Mouse (Mus musculus) hindbrain, embryonic 12.5 days (tissue): ENCODE data around the gene Myo18b. TPM values are rescaled to one million over a fixed set of nuclear protein-coding genes. Genes with fewer than 3 reads are reported as not detected.

Experiments used
- ATAC-seq: fragments of 200-750 bp; cut with Nextera tagmentation; 2 replicates; pipeline ENCODE4 v1.8.0; 2017; ENCODE audit warnings: moderate TSS enrichment; ENCODE audit not compliant: low FRiP score
- H3K27ac ChIP-seq: fragments of 300-500 bp; sonication (generic); 2 replicates; pipeline ENCODE4 v1.5.1; 2016; ENCODE audit warnings: mild to moderate bottlenecking
- H3K27me3 ChIP-seq: fragments of 300-500 bp; sonication (generic); 2 replicates; pipeline ENCODE4 v1.6.1; 2016; ENCODE audit warnings: mild to moderate bottlenecking
- H3K36me3 ChIP-seq: fragments of 300-500 bp; sonication (generic); 2 replicates; pipeline ENCODE4 v1.6.1; 2016; ENCODE audit warnings: mild to moderate bottlenecking
- H3K4me1 ChIP-seq: fragments of 300-500 bp; sonication (generic); 2 replicates; pipeline ENCODE4 v1.6.1; 2016
- H3K4me2 ChIP-seq: fragments of 300-500 bp; sonication (generic); replicated peaks from 2 replicates; pipeline ENCODE4 v1.6.1; 2016; ENCODE audit warnings: mild to moderate bottlenecking
- H3K4me3 ChIP-seq: fragments of 300-500 bp; sonication (generic); 2 replicates; pipeline ENCODE4 v1.5.1; 2016; ENCODE audit warnings: mild to moderate bottlenecking
- H3K9ac ChIP-seq: fragments of 300-500 bp; sonication (generic); 2 replicates; pipeline ENCODE4 v1.6.1; 2016; ENCODE audit warnings: mild to moderate bottlenecking, moderate library complexity
- H3K9me3 ChIP-seq: fragments of 300-500 bp; sonication (generic); replicated peaks from 2 replicates; pipeline ENCODE4 v1.6.1; 2016; ENCODE audit warnings: mild to moderate bottlenecking
- WGBS: fragments of 180-500 bp; shearing (Covaris S2); methylation state at CpG from one replicate; pipeline ENCODE4 v1.1.7; 2016; 5-methylcytosine and 5-hydroxymethylcytosine counted together
- polyA plus RNA-seq: library from polyadenylated mRNA; unstranded; fragments of >200 nt; fragmentation: Nextera tagmentation; extraction: Ambion mirVana; gene quantifications from 2 replicates; pipeline ENCODE4 v1.2.1, GENCODE M21; 2016

Gene Myo18b
- polyA plus RNA-seq, 1 experiment from 2014 or later, result 1.0 TPM

DNA sequence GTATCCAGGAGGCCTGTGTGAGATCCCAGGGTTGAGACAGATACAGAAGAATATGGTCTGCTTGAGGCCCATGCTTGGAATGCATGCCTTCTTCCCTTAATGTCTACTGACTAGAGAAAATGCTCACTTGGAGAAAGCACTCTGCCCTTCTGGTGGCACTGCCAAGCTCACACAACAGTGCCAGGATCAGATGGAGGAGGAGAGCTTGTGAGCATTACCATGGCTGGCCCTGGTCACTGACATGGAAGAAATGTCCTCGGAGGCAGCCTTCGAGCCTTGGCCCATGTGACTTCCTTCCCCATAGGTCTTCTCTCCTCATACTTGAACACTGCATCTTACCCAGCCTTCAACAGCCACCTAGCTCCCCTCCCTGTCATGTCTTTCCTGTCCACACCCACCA, 216.9 kb downstream of the Myo18b start:
- WGBS, result 91% methylated on average over 2 of the region's 2 CpGs
- no peak for ATAC-seq
- Histone ChIP-seq H3K27me3 (no peaks in the 10 kb centered on the region), H3K36me3 (no peaks in the 10 kb centered on the region), H3K27ac (no peak overlapping the region), H3K9ac (no peak overlapping the region), H3K4me2 (no peak overlapping the region), H3K9me3 (no peaks in the 10 kb centered on the region), H3K4me1 (peaks cover 10% of the 10 kb centered on the region), H3K4me3 (no peak overlapping the region)

DNA sequence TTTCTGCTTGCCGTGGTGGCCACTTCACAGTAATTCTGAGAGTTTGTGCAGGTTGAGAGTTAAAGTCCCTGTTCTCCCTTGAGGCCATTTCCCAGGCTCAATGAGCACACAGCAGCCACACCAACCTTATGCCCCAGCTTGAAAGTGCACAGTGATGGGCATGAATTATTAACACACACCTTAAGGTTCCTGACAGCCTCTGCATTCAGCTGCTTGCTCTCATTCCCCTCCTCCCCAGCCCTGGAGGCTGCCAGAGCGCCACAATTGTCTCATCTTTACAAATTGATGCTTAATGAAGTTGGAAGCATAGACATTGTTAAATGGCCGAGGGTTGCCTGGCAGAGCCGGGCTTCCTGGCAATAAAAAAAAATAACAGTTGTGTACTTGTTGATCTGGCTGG, 218.0 kb downstream of the Myo18b start:
- Histone ChIP-seq H3K9ac (no peak overlapping the region), H3K4me2 (no peak overlapping the region), H3K4me1 (peaks cover 10% of the 10 kb centered on the region), H3K27me3 (no peaks in the 10 kb centered on the region), H3K27ac (no peak overlapping the region), H3K4me3 (no peak overlapping the region), H3K36me3 (no peaks in the 10 kb centered on the region), H3K9me3 (no peaks in the 10 kb centered on the region)
- no peak for ATAC-seq
- 45% methylated on average over 4 of the region's 4 CpGs for whole genome bisulfite sequencing

DNA sequence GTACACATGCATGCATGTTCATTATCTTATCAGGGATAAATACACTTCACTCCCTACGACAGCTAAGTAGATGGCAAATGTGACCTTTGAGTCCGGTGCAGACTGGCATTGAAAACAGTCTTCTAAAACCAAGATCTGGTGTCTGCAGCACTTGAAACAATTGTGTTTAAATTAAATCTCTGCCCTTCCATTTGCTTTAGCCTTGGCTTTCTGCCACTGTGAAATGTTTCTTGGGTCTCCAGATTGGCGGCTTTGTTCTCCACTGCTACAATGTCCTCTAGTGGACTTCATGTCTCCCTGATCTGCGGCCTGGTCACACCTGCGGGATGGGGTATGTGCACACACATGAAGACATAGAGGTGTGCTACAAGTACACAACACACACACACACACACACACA, 221.4 kb downstream of the Myo18b start:
- Histone ChIP-seq H3K27me3 (no peaks in the 10 kb centered on the region), H3K9ac (no peak overlapping the region), H3K4me3 (no peak overlapping the region), H3K4me2 (no peak overlapping the region), H3K27ac (no peak overlapping the region), H3K36me3 (no peaks in the 10 kb centered on the region), H3K9me3 (no peaks in the 10 kb centered on the region), H3K4me1 (peaks cover 12% of the 10 kb centered on the region)
- 91% methylated on average over 5 of the region's 5 CpGs for WGBS
- ATAC-seq, result no peak

DNA sequence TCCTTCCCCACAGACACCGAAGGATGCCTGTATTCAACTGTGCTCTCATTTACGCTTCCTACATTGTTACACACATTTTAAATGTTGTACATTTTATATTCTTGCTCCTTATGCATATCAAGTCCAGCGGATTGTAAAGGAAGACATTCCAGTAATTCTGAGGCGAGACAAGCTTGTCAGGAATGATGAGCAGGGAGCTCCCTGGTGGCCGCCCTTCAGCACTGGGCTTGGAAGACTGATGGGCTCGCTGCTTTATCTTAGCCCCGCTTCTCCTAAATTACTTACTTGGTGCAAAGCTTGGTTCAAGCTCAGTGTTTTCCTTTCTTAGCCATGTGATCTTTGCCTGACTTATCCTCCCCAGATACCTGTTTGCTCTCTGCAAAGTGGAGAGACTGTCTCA, 223.7 kb downstream of the Myo18b start:
- Histone ChIP-seq H3K36me3 (no peaks in the 10 kb centered on the region), H3K9me3 (no peaks in the 10 kb centered on the region), H3K27me3 (no peaks in the 10 kb centered on the region), H3K4me3 (no peak overlapping the region), H3K4me2 (no peak overlapping the region), H3K4me1 (0 out of 2 replicates have a peak, but pooled peaks cover 2% of the 10 kb centered on the region), H3K9ac (no peak overlapping the region), H3K27ac (peak overlapping the region; percentile 4; the same call in 1 of the 2 replicates)
- no peak for ATAC-seq
- 47% methylated on average over 7 of the region's 7 CpGs for WGBS

DNA sequence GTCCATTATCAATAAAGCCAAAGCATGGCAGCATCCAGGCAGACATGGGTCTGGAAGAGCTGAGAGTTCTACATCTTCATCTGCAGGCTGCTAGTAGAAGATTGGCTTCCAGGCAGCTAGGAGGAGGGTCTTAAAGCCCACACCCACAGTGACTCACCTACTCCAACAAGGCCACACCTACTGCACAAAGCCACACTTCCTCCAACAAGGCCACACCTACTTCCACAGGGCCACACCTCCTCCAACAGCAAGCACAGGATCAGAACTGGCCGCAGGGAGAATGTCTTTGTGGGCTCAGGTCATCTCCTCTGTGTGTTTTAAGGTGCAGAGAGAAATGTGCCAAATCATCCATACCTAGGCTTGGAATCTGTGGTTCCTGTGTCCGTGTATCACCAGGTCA, 224.2 kb downstream of the Myo18b start:
- Histone ChIP-seq H3K4me2 (no peak overlapping the region), H3K27me3 (peaks cover 3% of the 10 kb centered on the region; the same call in 1 of the 2 replicates), H3K9me3 (no peaks in the 10 kb centered on the region), H3K9ac (no peak overlapping the region), H3K4me1 (peaks cover 3% of the 10 kb centered on the region; the same call in 1 of the 2 replicates), H3K36me3 (no peaks in the 10 kb centered on the region), H3K27ac (peak overlapping the region; percentile 4; the same call in 1 of the 2 replicates), H3K4me3 (no peak overlapping the region)
- WGBS, result 48% methylated on average over 2 of the region's 2 CpGs
- ATAC-seq, result no peak

DNA sequence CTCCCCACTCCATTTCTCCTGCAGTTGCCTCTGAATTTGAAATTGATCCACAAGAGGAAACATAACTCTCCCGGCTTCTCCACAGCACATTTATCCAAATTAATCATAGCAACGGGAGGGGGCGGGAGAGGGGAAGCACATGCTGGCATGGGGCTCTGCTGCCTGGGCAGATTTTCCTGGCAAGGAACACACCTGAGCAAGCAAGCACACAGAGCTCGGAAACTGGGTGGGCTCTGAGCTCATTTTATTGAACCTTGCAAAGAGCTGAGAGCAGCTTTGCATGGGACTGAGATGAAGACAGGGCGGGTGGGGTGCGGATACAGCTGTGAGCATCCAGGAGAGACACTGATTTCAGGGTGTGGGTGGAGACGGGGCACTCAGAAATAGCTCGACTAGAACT, 229.0 kb downstream of the Myo18b start:
- 77% methylated on average over 8 of the region's 8 CpGs for WGBS
- no peak for ATAC-seq
- Histone ChIP-seq H3K4me3 (no peak overlapping the region), H3K27me3 (peaks cover 3% of the 10 kb centered on the region; the same call in 1 of the 2 replicates), H3K27ac (no peak overlapping the region), H3K36me3 (no peaks in the 10 kb centered on the region), H3K9me3 (no peaks in the 10 kb centered on the region; the same call in 1 of the 2 replicates), H3K4me1 (peaks cover 16% of the 10 kb centered on the region), H3K9ac (no peak overlapping the region), H3K4me2 (no peak overlapping the region)

DNA sequence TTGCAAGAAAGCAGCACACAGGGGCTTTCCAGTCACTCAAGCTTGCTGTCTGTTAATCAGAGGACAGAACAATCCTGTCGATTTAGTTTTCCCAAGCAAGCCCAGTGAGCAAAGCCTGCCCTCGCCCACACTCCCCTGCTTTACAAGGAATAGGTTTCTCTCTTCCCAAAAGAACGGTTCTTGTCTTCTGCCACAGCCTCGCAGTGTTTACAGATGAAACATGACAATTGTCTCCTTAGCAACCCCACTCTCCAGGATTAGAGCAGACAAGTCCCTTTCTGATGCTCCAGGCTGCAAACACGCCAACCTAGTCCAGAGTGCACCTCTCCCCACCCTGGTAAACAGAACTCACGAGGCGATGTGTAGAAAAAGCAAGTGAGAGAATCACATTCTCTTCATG, 230.5 kb downstream of the Myo18b start:
- Histone ChIP-seq H3K36me3 (no peaks in the 10 kb centered on the region), H3K4me2 (no peak overlapping the region), H3K9ac (no peak overlapping the region), H3K27ac (no peak overlapping the region), H3K27me3 (peaks cover 3% of the 10 kb centered on the region; the same call in 1 of the 2 replicates), H3K4me3 (no peak overlapping the region), H3K9me3 (no peaks in the 10 kb centered on the region; the same call in 1 of the 2 replicates), H3K4me1 (peaks cover 16% of the 10 kb centered on the region)
- no peak for ATAC-seq
- 36% methylated on average over 7 of the region's 7 CpGs for WGBS

DNA sequence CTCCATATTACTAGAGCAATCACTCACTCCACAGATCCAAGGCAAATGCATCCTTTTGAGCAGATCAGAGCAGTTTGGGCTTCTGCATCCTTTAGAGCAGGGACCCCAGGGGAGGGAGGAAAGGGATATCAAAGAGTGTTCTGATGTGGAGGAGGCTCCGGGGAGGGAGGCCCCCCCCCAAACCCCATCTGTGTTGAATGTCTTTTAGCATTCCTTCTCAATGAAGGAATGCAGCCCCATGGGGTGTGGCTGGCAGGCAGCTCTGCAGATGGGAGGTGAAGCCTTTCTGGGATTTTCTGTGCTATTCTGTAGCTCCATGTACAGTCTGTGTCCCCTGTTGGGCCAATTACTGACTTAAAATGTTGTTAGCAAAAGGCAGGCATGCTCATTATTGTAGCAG, 232.5 kb downstream of the Myo18b start:
- Histone ChIP-seq H3K9me3 (no peaks in the 10 kb centered on the region; the same call in 1 of the 2 replicates), H3K36me3 (no peaks in the 10 kb centered on the region), H3K9ac (no peak overlapping the region), H3K27me3 (peaks cover 3% of the 10 kb centered on the region; the same call in 1 of the 2 replicates), H3K27ac (peak overlapping the region; percentile 61; the same call in 1 of the 2 replicates), H3K4me1 (peaks cover 19% of the 10 kb centered on the region), H3K4me3 (no peak overlapping the region), H3K4me2 (no peak overlapping the region)
- WGBS, result 0% methylated on average over 1 of the region's 1 CpGs
- ATAC-seq, result no peak

DNA sequence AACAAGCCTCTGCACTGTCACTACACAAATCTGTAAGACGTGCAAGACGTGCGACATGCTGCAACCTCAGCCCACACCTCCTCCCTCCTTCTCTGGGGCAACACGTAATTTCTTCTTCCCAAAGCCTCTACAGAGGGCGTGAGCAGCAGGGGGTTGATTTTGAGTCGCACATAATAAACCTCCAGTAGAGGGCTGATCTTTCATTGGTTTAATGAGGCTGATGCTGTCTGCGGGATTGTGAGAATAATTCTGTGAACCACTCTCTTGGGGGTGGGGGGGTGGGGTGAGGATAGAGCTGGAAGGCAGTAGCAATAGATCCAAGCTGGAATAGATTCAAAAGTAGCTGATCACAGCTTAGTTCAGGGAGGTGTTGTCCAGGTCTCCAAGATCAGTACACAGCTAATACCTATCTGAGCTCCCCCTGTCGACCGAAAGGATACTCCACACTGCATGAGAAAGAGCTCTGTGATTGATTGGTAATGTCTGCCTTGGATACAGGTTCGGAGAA, 235.2 kb downstream of the Myo18b start:
- Histone ChIP-seq H3K27me3 (peaks cover 2% of the 10 kb centered on the region; the same call in 1 of the 2 replicates), H3K9me3 (no peaks in the 10 kb centered on the region; the same call in 1 of the 2 replicates), H3K4me3 (no peak overlapping the region), H3K27ac (no peak overlapping the region), H3K4me1 (peaks cover 28% of the 10 kb centered on the region), H3K9ac (no peak overlapping the region), H3K4me2 (no peak overlapping the region), H3K36me3 (no peaks in the 10 kb centered on the region)
- ATAC-seq, result peak; percentile 56
- 32% methylated on average over 10 of the region's 10 CpGs for WGBS

DNA sequence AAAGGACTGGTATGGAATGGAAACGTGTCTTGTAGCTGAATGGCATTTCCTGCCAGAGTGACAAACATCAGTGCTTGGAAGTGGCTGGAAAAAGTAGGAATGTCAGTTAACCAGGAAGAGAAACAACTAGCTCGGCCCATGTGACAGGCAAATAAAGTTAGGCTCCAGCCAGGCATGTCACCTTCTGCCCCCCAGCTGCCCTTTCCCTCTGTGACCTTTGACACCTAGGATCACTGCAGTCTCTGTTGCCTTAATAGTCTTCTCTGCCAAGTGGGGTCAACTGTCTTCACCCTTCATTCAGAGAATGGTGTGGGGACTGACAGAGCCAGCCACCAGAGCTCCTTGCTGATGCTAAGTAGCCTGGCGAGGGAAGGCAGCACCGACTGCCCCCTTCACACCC, 236.9 kb downstream of the Myo18b start:
- Histone ChIP-seq H3K27me3 (peaks cover 10% of the 10 kb centered on the region; the same call in 1 of the 2 replicates), H3K4me3 (no peak overlapping the region), H3K27ac (no peak overlapping the region), H3K9ac (no peak overlapping the region), H3K9me3 (no peaks in the 10 kb centered on the region; the same call in 1 of the 2 replicates), H3K4me1 (peaks cover 36% of the 10 kb centered on the region), H3K36me3 (no peaks in the 10 kb centered on the region), H3K4me2 (no peak overlapping the region)
- ATAC-seq, result no peak
- 27% methylated on average over 4 of the region's 4 CpGs for WGBS

DNA sequence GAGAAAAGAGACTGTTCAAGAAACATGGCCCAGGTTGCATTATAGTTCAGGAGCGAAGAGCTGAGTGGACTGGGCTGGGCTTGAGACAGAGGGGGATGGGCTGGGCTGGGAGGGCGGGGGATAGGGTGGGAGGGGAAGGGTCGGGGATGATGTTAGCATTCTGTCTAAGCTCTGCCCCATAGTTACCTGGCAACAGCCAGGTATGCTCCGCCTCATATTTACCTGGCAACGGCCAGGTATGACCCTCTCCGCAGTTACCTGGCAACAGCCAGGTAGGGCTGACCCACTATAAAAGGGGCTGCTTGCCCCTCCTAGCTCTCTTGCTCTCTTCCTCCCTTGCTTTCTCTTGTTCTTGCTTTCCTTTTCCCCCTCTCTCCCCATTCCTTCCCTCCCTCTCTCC, 239.4 kb downstream of the Myo18b start:
- H3K27ac ChIP-seq, result no peak overlapping the region
- H3K9me3 ChIP-seq, result no peaks in the 10 kb centered on the region
- 4% methylated on average over 6 of the region's 6 CpGs for WGBS
- no peak for ATAC-seq
- peak overlapping the region; percentile 52; the same call in 1 of the 2 replicates for H3K4me2 ChIP-seq
- H3K36me3 ChIP-seq, result no peaks in the 10 kb centered on the region
- H3K4me3 ChIP-seq, result no peak overlapping the region
- no peak overlapping the region for H3K9ac ChIP-seq
- peaks cover 10% of the 10 kb centered on the region; the same call in 1 of the 2 replicates for H3K27me3 ChIP-seq
- H3K4me1 ChIP-seq, result peaks cover 26% of the 10 kb centered on the region

DNA sequence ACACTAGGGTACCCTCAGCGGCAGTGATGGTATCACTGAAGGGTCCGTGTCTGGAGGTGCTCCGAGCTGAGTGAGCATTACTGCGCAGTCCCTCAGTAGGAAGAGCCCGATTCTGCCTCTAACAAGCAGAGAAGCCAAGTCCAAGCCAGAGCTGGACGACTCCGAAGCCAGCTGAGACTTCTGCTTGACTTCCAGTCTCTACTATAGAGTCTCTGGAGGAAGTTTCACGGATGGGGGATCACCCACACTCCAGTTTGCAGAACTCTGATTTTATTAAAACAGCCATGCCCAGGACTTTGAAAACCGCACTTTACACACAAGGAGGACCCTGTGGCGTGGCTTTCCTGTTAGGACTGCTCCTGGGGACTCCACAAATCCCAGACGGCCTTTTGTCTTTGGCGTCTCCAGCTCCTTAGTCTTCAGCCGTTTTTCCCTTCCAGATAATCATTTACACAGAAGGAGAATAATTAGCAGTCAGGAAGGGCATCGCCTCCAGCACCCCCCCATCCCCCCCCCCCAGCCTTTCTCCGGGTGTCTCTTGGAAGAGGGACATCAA, 240.1 kb downstream of the Myo18b start:
- peak overlapping the region; percentile 30; the same call in 1 of the 2 replicates for H3K27ac ChIP-seq
- no peaks in the 10 kb centered on the region for H3K36me3 ChIP-seq
- H3K9me3 ChIP-seq, result no peaks in the 10 kb centered on the region
- peaks cover 10% of the 10 kb centered on the region; the same call in 1 of the 2 replicates for H3K27me3 ChIP-seq
- H3K9ac ChIP-seq, result 0 out of 2 replicates have a peak overlapping the region, but pooled peaks have one; percentile 9
- peaks cover 26% of the 10 kb centered on the region for H3K4me1 ChIP-seq
- 2% methylated on average over 15 of the region's 15 CpGs for WGBS
- peak overlapping the region; percentile 21; the same call in 1 of the 2 replicates for H3K4me3 ChIP-seq
- peak overlapping the region; percentile 52 for H3K4me2 ChIP-seq
- peak; percentile 55; the same call in 1 of the 2 replicates for ATAC-seq
